Mouse (Mus musculus) layer of hippocampus, postnatal 36 days (tissue): ENCODE data around the gene Phf3. TPM values are rescaled to one million over a fixed set of nuclear protein-coding genes. Genes with fewer than 3 reads are reported as not detected.

Experiments used
- DNase-seq, 2 experiments: peaks; one replicate each; pipeline ENCODE4 v3.0.0; 2022
- total RNA-seq, 2 experiments: library from RNA; stranded (reverse); gene quantifications; 2 replicates each; pipeline ENCODE4 v1.2.3; 2021

The Phf3 gene
- total RNA-seq, 2 experiments from 2014 or later: 80.0 to 102 TPM

DNA sequence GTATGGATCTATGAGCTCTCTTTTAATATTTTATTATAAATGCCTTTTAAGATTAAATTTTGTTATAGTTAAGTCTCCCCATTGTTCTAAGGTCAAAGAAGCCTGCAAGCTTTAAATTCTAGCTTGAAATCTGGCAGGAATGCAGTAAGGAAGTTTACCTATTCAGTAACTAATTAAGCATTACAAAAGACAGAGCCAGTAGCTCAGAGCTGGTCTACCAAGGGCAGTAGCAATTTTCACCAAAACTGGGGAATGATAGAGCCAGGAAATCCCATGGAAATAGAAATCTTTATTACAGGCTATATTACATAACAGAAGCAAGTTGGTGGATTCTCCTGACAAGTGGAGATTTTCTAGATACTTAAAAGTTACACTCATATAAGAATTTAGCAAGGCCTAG, 116.9 kb downstream of the Phf3 start:
- DNase-seq: no peak

DNA sequence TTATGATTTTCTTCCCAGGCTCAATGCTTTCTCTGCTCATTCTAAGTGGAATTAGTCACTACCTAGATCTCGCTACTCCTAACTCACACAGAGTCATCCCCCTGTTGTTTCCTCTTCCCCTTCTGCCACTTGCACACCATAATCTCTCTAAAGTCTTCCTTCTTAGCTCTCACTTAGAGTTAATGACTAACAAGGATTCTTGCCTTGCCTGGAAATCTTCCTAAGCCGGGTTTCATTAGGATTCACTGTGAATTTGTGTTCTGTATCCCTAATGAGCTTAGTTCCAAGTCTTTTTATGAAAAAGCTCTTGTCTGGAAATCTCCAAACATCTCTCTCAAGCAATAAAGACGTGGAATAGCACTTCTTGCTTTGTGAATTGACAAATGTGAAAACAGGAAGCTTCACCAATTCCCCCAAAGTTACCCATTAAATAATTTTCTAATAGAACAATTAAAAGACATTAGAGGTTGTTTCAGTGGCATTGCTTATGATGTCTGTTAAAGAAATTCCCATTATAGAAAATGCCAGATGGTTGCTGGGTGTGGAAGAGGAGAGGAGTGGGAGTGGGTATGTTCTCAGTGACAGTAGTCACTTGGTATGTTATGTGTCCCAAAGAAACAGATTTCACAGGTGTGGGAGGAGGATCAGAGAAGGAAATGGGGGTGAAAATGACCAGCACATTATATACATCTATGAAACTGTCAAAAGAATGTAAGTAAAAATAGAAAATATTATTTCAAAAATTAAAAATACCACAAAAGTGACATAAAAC, 118.1 kb downstream of the Phf3 start:
- DNase-seq: no peak

Other genes starting within 250 kb of the Phf3 start
- not detected for gene AC153137.1, start 104.0 kb upstream of the Phf3 start, total RNA-seq